Mouse (Mus musculus) forebrain, postnatal 0 days (tissue): ENCODE data around the gene Llgl2. TPM values are rescaled to one million over a fixed set of nuclear protein-coding genes. Genes with fewer than 3 reads are reported as not detected.

Experiments
- ATAC-seq: fragments of 200-750 bp; cut with Nextera tagmentation; 2 replicates; pipeline ENCODE4 v1.8.0; 2017; ENCODE audit warnings: mild to moderate bottlenecking, moderate library complexity
- DNase-seq: peaks from one replicate; pipeline ENCODE4 v3.0.0-alpha.2; 2015
- H3K27ac ChIP-seq: fragments of 300-500 bp; sonication (generic); 2 replicates; pipeline ENCODE4 v1.5.1; 2014; ENCODE audit warnings: low read depth, mild to moderate bottlenecking, antibody characterized with exemption, low read length, moderate library complexity, mixed read lengths
- H3K27me3 ChIP-seq: fragments of 300-500 bp; sonication (generic); 2 replicates; pipeline ENCODE4 v1.6.1; 2014; ENCODE audit warnings: mild to moderate bottlenecking, low read length, mixed read lengths; ENCODE audit not compliant: insufficient read depth
- H3K36me3 ChIP-seq: fragments of 300-500 bp; sonication (generic); 2 replicates; pipeline ENCODE4 v1.6.1; 2014; ENCODE audit warnings: mild to moderate bottlenecking, moderate library complexity; ENCODE audit not compliant: insufficient read depth
- H3K4me1 ChIP-seq: fragments of 300-500 bp; sonication (generic); 2 replicates; pipeline ENCODE4 v1.6.1; 2014; ENCODE audit warnings: antibody characterized with exemption; ENCODE audit not compliant: insufficient read depth
- H3K4me2 ChIP-seq: fragments of 300-500 bp; sonication (generic); 2 replicates; pipeline ENCODE4 v1.6.1; 2014; ENCODE audit warnings: low read depth, mild to moderate bottlenecking, moderate library complexity
- H3K4me3 ChIP-seq: fragments of 300-500 bp; sonication (generic); 2 replicates; pipeline ENCODE4 v1.5.1; 2014; ENCODE audit warnings: low read depth, low read length, mixed read lengths
- H3K9ac ChIP-seq: fragments of 300-500 bp; sonication (generic); 2 replicates; pipeline ENCODE4 v1.6.1; 2014; ENCODE audit warnings: mild to moderate bottlenecking
- H3K9me3 ChIP-seq: fragments of 300-500 bp; sonication (generic); 2 replicates; pipeline ENCODE4 v1.6.1; 2016; ENCODE audit warnings: low read length
- CTCF ChIP-seq: sonication (generic); IDR thresholded peaks from 2 replicates; pipeline ENCODE4 v1.5.1; 2016; ENCODE audit warnings: antibody characterized with exemption, control low read depth, low read depth
- WGBS: fragments of 180-500 bp; shearing (Covaris S2); extraction: QIAGEN DNeasy Blood & Tissue Kit; methylation state at CpG from one replicate; pipeline ENCODE4 v1.1.7; 2014; 5-methylcytosine and 5-hydroxymethylcytosine counted together
- polyA plus RNA-seq: library from polyadenylated mRNA; unstranded; fragments of >200 nt; fragmentation: Nextera tagmentation; extraction: Ambion mirVana; gene quantifications from 2 replicates; pipeline ENCODE4 v1.2.1, GENCODE M21; 2015
- total RNA-seq: library from RNA; depleted of rRNA; stranded (reverse); fragments of >200 nt; gene quantifications from 2 replicates; pipeline ENCODE4 v1.2.3, GENCODE M21; 2014

The Llgl2 gene
- total and polyA plus RNA-seq, 2 experiments from 2014 or later = 1.1 to 4.0 TPM

- H3K4me2 ChIP-seq = peak overlapping the region; percentile 24; the same call in 1 of the 2 replicates
- WGBS = 47% methylated on average over 8 of the region's 8 CpGs
- H3K4me3 ChIP-seq = no peak overlapping the region
- DNase-seq (no peak), ATAC-seq (no peak)
- H3K27me3 ChIP-seq = no peaks in the 10 kb centered on the region
- no peaks in the 10 kb centered on the region for H3K9me3 ChIP-seq
- peaks cover 10% of the 10 kb centered on the region; the same call in 1 of the 2 replicates for H3K4me1 ChIP-seq
- TF ChIP-seq CTCF = no peak
- no peak overlapping the region for H3K9ac ChIP-seq
- peaks cover 5% of the 10 kb centered on the region; the same call in 1 of the 2 replicates for H3K36me3 ChIP-seq
- H3K27ac ChIP-seq = peak overlapping the region; percentile 54; the same call in 1 of the 2 replicates
Observed at GRCm38 (mm10) chr11:115809311-115809781, 14.5 kb upstream of the Llgl2 start.

DNA sequence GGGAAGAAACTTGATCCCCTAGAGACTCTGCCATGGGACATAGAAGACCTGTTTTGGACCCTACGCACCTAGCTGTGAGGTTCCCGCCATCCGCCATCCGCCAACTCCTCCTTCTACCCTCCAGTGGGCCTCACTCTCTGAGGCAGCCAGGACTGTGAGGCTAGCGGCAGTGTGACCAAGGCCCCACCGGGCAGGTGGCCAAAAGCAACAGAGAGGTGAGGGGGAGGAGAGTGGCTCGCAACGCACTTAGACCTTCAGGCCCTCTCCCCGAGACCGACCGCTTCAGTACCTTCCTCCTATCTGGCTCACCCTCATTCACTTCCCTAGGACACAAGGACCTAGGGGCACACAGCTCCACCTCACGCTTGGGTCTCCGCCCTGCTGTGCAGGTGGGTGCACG is 13.5 kb upstream of the Llgl2 start:
- no peak overlapping the region for H3K27ac ChIP-seq
- no peak overlapping the region for H3K9ac ChIP-seq
- ATAC-seq = no peak
- no peak for TF ChIP-seq CTCF
- H3K4me1 ChIP-seq = peaks cover 11% of the 10 kb centered on the region
- no peaks in the 10 kb centered on the region for H3K27me3 ChIP-seq
- no peak overlapping the region for H3K4me3 ChIP-seq
- H3K4me2 ChIP-seq = peak overlapping the region; percentile 95; the same call in 1 of the 2 replicates
- H3K9me3 ChIP-seq = no peaks in the 10 kb centered on the region
- 61% methylated on average over 14 of the region's 14 CpGs for WGBS
- no peaks in the 10 kb centered on the region for H3K36me3 ChIP-seq
- DNase-seq = no peak

DNA sequence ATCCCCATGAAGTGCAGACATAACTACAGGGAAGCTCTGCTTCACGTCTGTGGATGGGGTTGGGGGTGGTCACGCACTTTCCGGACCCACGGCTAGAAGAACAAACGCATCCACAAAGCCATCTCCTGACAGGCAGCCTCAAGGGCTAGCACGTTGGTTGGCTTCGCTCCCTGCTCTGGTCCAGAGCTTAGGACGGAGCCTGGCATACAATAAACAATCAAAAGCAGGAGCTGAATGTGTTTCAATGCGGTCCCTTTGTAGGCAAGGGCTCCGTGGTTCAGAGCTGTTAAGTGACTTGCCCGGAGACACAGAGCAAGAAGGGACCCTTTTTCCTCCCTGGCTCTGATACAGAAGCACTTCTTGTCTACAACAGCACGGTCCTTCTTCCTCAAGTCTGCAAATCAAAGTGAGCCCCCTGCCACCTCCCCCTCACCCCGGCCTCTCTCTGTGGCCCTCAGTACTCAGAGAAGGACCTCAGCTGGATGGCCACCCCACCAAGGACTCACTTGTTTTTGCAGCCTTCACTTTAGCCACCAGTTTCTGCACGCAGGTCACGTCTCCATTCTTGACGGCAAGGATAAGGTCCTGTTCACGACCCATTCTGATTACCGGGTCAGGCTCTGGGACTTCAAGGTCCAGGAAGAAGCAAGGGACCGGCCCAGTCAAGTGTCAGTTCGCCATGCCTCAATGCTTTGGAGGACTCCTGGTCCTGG is 12.3 kb upstream of the Llgl2 start:
- no peak for TF ChIP-seq CTCF
- Histone ChIP-seq H3K27me3 (no peaks in the 10 kb centered on the region), H3K9me3 (no peaks in the 10 kb centered on the region), H3K4me1 (peaks cover 19% of the 10 kb centered on the region), H3K4me2 (peak overlapping the region; percentile 95), H3K4me3 (0 out of 2 replicates have a peak overlapping the region, but pooled peaks have one; percentile 7), H3K27ac (no peak overlapping the region), H3K9ac (no peak overlapping the region), H3K36me3 (no peaks in the 10 kb centered on the region)
- WGBS = 68% methylated on average over 20 of the region's 20 CpGs
- no peak for DNase-seq
- no peak for ATAC-seq

- Histone ChIP-seq H3K27ac (no peak overlapping the region), H3K27me3 (no peaks in the 10 kb centered on the region), H3K36me3 (peaks cover 2% of the 10 kb centered on the region; the same call in 1 of the 2 replicates), H3K4me2 (peak overlapping the region; percentile 95), H3K9me3 (no peaks in the 10 kb centered on the region), H3K9ac (no peak overlapping the region), H3K4me1 (peaks cover 19% of the 10 kb centered on the region), H3K4me3 (0 out of 2 replicates have a peak overlapping the region, but pooled peaks have one; percentile 7)
- DNase-seq (no peak), ATAC-seq (no peak)
- 30% methylated on average over 7 of the region's 7 CpGs for WGBS
- no peak for TF ChIP-seq CTCF
Observed at GRCm38 (mm10) chr11:115812095-115812494, 11.8 kb upstream of the Llgl2 start.

DNA sequence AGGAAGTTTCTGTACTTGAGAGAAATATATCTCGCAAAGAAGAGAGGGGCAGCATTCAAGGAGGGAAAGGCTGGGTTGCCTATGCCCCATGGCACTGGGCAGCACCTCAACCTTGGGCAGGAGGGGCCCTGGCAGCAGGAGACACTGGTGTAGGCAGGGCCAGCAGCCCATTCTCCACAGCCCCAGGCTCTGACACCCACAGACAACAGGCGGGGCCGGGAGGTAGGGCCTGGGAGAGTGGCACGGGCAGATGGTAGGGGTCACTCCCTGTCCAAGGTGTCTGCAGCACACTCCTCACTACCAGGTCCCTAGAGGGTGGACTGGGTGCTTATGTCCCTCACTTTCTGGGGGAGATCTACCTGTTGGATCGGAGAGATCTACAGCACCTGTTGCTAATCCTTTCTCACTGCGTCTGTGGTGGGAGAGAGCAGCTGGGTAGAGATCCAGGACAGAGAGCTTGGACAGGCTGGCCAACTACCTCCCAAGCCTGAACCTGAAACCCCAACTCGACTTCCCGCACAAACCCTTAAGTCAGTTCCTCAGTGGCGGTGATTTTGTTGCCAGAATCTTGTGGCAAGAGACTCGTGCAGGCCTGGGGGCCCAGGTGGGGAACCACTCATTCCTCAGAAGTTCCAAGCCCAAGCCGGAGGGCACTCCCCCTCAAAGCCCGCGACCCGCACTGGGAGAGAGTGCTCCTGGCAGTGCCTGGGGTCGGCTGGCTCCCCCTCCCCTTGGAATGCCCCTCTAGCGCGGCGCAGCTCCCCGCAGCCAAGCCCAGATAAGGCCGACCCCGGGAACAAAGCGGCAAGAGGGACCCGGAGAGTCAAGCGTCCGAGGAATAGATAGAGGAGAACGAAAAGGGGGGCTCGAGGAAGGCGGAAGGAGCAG is 11.1 kb upstream of the Llgl2 start:
- Histone ChIP-seq H3K4me1 (peaks cover 19% of the 10 kb centered on the region), H3K4me2 (peak overlapping the region; percentile 95), H3K27me3 (no peaks in the 10 kb centered on the region), H3K9me3 (no peaks in the 10 kb centered on the region), H3K9ac (peak overlapping the region; percentile 55), H3K4me3 (peak overlapping the region; percentile 92), H3K27ac (0 out of 2 replicates have a peak overlapping the region, but pooled peaks have one; percentile 40), H3K36me3 (peaks cover 4% of the 10 kb centered on the region; the same call in 1 of the 2 replicates)
- ATAC-seq (no peak), DNase-seq (peak; percentile 16)
- WGBS = 3% methylated on average over 27 of the region's 28 CpGs
- no peak for TF ChIP-seq CTCF

GRCm38 (mm10) chr11:115813507-115814296 is 10.1 kb upstream of the Llgl2 start, which contains the start of gene Caskin2:
Gene Caskin2, minus strand, starts transcription at chr11:115813639.
- H3K4me2 ChIP-seq = peak within 1 kb of the TSS; percentile 95
- TF ChIP-seq CTCF = peak; percentile 97
- peak; percentile 92 for DNase-seq
- H3K27me3 ChIP-seq = no peaks in the 10 kb centered on the region
- peaks cover 9% of the 10 kb centered on the region for H3K36me3 ChIP-seq
- peak; percentile 88 for ATAC-seq
- H3K4me3 ChIP-seq = peak within 1 kb of the TSS; percentile 92
- H3K9me3 ChIP-seq = no peaks in the 10 kb centered on the region
- 0 out of 2 replicates have a peak within 1 kb of the TSS, but pooled peaks have one; percentile 40 for H3K27ac ChIP-seq
- peaks cover 15% of the 10 kb centered on the region for H3K4me1 ChIP-seq
- WGBS = under 1% methylated on average over 41 of the region's 44 CpGs
- H3K9ac ChIP-seq = peak within 1 kb of the TSS; percentile 76
